Mouse (Mus musculus): ENCODE results near the gene Brd2.

Gene Brd2

DNA sequence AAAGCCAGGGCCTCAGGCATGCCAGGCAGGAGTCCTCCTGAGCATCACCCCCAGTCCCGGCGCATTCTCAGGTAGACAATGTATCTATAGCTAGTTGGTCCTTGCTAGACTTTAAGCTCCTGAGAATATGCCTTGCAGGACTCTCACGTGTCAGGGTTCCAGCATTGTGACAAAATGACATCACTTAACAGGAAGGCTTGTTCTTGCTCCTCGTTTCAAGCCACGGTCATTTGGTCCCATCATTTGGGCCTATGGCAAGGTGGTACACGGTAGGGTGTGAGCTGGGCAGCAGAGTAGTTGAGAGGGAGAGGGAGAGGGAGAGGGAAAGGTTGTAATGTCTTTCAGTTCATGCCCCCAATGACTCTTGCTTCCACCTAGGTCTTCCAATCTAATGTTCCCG is 9.5 kb upstream of the Brd2 start:
- DNase-seq (ENCODE audit: low read depth), result no peak

- no peak for DNase-seq (ENCODE audit: low read depth)
Measured at GRCm38 (mm10) chr17:34130073-34130947, 7.9 kb upstream of the Brd2 start.

- DNase-seq (ENCODE audit: low read depth), result no peak
Measured at GRCm38 (mm10) chr17:34128944-34129791, 6.7 kb upstream of the Brd2 start.

DNA sequence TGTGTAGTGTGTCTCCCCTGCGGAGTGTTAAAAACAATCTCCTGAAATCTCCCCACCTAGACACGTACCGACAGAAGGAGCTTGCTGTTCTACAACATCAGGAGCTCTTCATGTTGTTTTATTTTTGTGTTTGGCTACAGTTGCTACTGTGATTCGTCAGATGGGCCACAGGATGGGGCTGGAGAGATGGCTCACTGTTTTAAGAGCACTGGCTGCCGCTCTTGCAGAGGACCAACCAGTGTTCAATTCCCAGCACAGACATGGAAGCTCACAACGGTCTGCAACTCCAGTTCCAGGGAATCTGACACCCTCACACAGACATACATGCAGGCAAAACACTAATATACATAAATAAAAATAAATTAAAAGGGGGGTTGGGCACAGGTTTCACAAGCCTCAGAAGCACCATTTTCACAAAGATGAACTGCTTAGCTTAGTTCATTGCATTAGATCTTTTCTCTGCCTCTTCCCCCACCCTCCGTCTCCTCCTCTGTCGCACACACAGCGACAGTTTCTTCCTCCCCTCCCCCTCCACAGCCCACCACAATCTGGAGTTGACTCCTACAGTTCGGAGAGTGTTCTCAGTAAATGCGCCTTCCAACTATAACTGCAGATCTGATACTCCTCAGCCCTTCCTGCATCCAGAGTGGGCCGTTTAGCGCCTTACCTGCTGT is 6.0 kb upstream of the Brd2 start:
- no peak for DNase-seq (ENCODE audit: low read depth)

- DNase-seq (ENCODE audit: low read depth), result no peak
Measured at GRCm38 (mm10) chr17:34127475-34127874, 5.0 kb upstream of the Brd2 start.

GRCm38 (mm10) chr17:34126826-34127420 is 4.5 kb upstream of the Brd2 start:
- no peak for DNase-seq (ENCODE audit: low read depth)

DNA sequence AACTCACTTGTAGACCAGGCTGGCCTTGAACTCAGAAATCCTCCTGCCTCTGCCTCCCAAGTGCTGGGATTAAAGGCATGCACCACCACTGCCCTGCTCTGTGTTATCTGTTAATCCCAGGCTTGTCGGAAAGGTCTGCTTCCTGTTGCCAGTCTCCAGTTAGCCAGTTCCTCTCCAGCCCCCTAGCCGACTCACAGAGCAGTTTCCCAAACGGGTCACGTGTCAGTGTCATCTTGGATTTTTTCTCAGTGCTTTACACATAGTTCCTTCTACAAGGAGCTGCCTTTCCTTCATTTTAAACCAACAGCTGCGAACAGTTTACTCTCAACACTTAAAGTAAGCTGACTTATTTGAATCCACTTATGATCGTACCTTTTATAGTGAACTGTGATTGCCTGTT is 2.2 kb upstream of the Brd2 start:
- DNase-seq (ENCODE audit: low read depth), result no peak

DNA sequence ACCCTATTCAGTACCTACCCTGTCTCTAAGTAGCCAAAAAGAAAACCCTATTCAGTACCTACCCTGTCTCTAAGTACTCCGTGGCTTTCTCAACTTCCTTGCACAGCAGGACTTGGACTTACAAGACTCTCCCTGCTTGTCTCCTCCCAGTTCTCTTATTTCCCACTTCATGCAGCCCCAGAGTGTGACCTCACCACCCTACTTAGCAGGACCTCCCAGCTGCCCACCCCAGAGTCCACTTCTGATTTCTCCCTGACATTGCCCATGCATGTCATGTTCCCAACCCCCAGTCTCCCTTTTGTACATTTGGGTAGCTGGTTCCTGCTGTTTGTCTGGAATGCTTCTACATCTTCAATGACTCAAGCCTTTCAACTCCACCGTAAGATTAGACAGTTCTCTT is 1.1 kb upstream of the Brd2 start:
- DNase-seq (ENCODE audit: low read depth), result no peak

DNA sequence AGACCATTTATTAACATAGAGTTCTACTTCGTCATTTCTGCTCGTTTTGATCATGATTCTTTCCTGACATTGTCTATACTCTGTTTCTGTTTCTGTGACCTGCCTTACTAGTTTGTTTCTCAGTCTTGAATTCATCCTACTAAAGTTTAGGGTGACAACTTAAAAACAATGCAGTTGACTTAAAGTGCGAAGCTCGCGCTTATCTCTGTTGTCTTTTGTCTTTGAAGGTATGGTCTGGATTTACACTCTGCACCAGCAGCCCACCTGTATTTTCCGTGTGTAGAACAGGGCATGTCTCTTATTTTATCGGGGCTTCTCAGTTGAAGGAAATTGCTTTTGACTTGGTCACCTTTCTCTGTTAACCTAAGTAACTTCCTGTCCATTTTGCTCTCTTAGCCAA is 677 bp upstream of the Brd2 start:
- no peak for DNase-seq (ENCODE audit: low read depth)

- no peak for DNase-seq (ENCODE audit: low read depth)
Measured at GRCm38 (mm10) chr17:34121879-34122187, 601 bp downstream of the Brd2 start.

DNA sequence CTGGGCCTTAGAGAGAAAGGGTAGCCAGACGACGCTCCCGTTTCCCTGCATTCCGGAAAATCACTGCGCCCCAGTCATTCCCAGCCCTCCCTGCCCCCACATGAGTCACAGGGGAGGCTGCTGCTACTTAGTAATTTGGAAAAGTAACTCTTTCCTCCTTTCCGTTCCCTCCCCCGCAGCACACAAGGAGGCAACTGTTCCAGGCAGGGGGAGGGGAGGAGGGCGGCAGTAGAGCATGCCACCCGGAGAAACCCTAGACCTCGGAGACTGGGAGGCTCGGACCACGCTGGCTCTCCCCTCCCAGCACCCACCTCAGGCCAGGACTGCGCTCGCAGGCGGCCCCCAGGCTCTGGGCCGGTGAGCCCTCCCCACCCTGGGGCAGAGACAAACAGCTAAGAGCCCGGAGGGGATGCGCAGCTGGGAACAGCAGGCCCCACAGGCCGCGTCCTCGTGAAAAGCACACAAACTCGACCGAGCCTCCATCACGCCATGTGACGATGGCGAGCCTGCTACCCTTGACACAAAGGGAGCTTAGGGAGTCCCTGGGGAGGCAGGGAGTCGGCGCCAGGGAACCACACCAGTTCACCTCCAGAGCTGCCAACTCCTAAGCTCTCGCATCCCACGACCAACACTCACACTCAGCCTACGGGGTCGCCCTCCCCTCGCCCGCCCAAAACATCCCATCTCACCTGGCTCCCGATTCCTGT is 1.1 kb downstream of the Brd2 start:
- no peak for DNase-seq (ENCODE audit: low read depth)

DNA sequence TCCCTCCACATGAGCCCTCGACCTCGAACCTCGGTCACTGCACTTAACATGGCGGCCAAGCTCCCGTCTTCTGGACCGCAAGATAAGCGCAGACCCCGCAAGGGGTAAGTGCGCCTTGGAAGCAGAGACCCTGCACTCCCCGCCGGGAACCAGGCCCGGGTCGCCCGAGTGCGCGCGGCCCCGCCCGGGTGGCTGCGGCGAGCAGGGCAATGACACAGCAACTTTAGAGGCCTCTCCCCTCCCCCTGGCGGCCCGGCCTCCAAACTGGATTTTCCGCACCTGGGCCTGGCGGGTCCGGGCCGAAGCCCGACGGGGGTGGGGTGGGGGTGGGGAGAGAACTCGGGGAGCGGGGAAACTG is 1.6 kb downstream of the Brd2 start:
- no peak for DNase-seq (ENCODE audit: low read depth)

DNA sequence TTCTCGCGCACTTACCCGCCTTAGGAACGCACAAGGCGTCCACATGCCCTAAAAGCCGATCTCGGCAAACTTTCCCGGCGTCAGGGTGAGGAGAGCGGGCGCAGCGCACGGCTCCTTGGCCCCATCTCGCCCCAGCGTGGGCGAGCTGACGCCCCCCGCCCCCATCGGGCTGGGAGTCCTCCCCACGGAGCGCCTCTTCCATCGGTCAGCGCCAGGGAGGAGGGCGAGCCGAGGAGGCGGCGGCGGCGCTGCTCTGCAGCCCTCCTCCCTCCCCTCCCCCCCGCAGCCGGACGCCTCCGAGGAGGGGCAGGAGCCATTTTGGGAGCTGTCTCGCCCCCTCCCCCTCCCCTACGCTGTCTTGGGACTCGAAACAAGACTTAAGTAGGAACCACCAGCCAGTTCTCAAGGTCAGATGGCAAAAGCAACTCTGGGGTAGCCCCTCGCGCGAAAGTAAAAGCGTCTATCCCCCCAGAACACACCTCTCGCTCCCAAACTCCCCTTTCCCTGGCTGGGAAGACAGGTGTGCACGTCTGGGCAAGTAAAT is 2.2 kb downstream of the Brd2 start:
- DNase-seq (ENCODE audit: low read depth), result no peak

- DNase-seq (ENCODE audit: low read depth), result peak; percentile 98
Measured at GRCm38 (mm10) chr17:34119249-34120179, 2.9 kb downstream of the Brd2 start, which contains the start of gene H2-DMa. TSS of gene H2-DMa (plus strand) at chr17:34119541.

DNA sequence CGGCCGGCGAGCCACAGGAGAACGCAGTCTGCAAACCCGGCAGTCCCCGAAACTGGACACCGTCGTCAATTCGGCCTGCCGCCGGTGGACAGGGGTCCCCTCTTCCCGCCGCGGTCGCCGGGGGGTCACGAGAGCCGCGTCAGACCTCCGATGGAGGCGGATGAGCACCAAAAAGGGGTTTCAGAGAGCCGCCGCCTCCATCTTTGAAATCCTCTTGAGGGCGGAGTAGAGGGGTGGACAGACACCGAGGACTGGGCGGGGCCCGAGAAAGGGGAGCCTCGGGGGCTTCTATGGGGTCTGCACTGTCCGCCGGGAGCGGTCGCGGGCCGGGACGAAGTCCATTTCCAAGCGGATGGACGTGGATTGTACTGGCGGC is 3.6 kb downstream of the Brd2 start:
- no peak for DNase-seq (ENCODE audit: low read depth)

GRCm38 (mm10) chr17:34118113-34118872 is 4.1 kb downstream of the Brd2 start:
- no peak for DNase-seq (ENCODE audit: low read depth)

DNA sequence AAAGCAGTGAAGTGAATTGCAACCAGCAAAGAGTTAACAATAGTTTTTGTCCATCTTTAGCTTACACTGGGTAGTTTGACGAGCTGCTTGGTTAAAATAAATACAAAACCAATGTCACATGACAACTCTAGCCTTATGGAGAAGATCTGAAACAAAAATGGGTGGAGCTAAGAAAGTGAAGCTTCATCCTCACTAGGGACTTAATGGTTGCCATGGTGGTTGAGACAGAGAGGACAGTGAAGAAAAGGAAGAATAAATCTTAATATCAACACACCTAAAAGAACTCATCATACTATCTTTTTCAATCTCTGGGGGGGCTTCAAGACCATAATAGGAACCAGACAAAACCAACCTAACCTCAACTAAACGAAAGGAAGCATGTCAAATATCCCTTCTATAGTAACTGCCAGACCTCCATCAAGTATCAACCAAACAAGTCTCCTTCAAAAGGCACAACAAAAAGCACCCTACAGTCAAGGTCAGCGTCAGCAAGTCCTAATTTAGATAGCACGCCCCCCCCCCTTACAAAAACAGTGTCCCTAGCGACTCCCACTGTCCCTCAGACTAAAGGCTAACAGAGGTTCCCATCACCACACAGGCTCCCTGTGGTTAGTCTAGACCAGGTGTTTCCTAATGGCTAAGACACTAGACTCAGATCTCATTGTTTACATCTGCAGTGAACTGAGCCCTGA is 4.9 kb downstream of the Brd2 start:
- no peak for DNase-seq (ENCODE audit: low read depth)

DNA sequence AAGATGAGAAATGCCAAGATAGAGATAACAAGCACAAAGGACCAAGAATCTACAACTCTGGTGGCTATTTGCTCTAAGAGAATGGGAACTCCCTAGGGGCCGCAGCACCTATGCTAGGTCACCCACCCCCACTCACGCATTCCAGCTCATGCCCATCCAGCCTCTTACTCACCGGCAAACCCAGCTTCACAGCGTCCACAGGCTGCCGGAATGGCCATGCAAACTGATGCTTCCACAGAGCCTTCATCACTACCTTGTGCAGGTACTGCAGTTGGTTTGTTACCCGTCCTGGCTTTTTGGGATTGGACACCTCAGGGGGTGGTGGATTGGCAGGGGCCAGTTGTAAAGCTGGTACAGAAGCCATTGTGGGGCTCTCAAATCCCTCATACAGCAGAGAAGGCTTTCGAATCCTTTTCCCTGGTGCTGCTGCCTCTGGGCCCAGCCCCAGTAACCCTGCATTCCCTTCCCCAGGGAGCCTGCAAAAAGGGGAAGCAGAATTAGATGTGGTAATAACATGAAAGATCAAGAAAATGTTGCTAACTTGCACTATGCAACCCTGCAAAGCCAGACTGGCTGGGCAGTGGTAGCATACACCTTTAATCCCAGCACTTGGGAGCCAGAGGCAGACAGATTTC is 5.6 kb downstream of the Brd2 start:
- no peak for DNase-seq (ENCODE audit: low read depth)

- no peak for DNase-seq (ENCODE audit: low read depth)
Measured at GRCm38 (mm10) chr17:34114114-34114513, 8.3 kb downstream of the Brd2 start.

Data from c-Kit-positive CD71-positive TER-119-negative erythroid progenitor cells, embryonic 14.5 days (primary cell).